Mouse (Mus musculus) stomach, postnatal 0 days (tissue): Measurements from ENCODE around the gene Scamp1.

ENCODE experiments used
- CTCF ChIP-seq: IDR thresholded peaks from 2 replicates; pipeline ENCODE4 v1.5.1; 2016; ENCODE audit warnings: antibody characterized with exemption, low read depth, mild to moderate bottlenecking, moderate library complexity
- EP300 ChIP-seq: optimal IDR thresholded peaks from 2 replicates; pipeline ENCODE3; 2016; ENCODE audit warnings: antibody characterized with exemption

DNA sequence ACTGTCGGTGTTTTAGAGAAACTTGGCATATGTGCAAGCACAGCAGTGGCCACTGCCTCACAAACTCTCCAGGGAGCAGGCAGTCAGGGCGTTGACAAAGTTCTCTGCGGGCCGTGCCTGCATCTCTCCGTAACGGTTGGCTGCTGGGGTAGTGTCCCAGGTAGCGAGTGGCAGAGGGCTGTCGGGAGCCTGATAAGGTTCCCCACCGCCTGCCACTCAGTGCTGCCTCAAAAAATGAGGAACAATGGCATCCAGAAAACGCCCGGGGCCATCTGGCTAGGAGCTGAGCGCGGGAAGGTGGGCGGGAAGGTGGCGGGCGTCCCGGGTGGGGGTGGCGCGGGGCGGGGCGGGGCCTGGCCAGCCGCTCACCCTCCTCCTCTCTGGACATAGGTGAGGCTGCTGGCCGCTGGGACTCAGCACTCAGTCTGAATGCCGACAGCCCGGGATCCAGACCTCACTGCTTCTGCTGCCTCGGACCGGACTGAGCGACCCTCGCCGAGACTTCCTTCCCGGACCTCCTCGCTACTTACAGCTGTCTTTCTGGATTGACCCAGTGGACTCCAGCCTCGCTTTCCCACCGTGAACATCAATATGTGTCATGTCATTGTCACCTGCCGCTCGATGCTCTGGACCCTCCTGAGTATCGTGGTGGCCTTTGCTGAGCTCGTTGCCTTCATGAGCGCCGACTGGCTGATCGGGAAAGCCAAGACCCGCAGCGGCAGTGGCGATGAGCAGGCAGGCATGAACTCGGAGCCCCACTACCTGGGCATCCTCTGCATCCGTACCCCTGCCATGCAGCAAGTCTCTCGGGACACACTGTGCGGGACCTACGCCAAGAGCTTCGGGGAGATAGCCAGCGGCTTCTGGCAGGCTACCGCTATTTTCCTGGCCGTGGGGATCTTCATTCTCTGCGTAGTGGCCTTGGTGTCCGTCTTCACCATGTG lies 111.8 kb downstream of the Scamp1 start:
- no peak for TF ChIP-seq EP300
- TF ChIP-seq CTCF = no peak
